Mouse (Mus musculus) embryo, embryonic 10 days (tissue): ENCODE data around the gene Ugt1a7c.
"Not testable (repeated sequence)": the region's sequence is repeated elsewhere in the genome, so short reads cannot be mapped to it uniquely, and the experiment has no call there.

Source experiments
- DNase-seq: peaks from one replicate; pipeline ENCODE4 v3.0.0-alpha.2; 2015; ENCODE audit warnings: low spot score

Ugt1a7c gene

GRCm38 (mm10) chr1:88094941-88095492 lies at the start of gene Ugt1a7c:
Gene Ugt1a7c, plus strand, starts transcription at chr1:88095062.
- DNase-seq = peak; percentile 32

GRCm38 (mm10) chr1:88047408-88047807 lies 47.5 kb upstream of the Ugt1a7c start:
- DNase-seq = not testable (repeated sequence)

- DNase-seq = no peak
Observed at GRCm38 (mm10) chr1:88055088-88055487, 39.8 kb upstream of the Ugt1a7c start, which contains the start of gene Ugt1a10. Gene Ugt1a10, plus strand, starts transcription at chr1:88055388.

GRCm38 (mm10) chr1:88066472-88067102 lies 28.3 kb upstream of the Ugt1a7c start:
- not testable (repeated sequence) for DNase-seq

- DNase-seq = no peak
Observed at GRCm38 (mm10) chr1:88070495-88070894, 24.4 kb upstream of the Ugt1a7c start, which contains the start of gene Ugt1a9. Gene Ugt1a9, plus strand, starts transcription at chr1:88070800.

GRCm38 (mm10) chr1:88070902-88071301 lies 24.0 kb upstream of the Ugt1a7c start:
- no peak for DNase-seq

- DNase-seq = no peak
Observed at GRCm38 (mm10) chr1:88074471-88074870, 20.4 kb upstream of the Ugt1a7c start.

- DNase-seq = no peak
Observed at GRCm38 (mm10) chr1:88077128-88077527, 17.7 kb upstream of the Ugt1a7c start.

GRCm38 (mm10) chr1:88081670-88082069 lies 13.2 kb upstream of the Ugt1a7c start:
- no peak for DNase-seq

GRCm38 (mm10) chr1:88086125-88086524 lies 8.7 kb upstream of the Ugt1a7c start:
- no peak for DNase-seq

- no peak for DNase-seq
Observed at GRCm38 (mm10) chr1:88087513-88087912, 7.3 kb upstream of the Ugt1a7c start, which contains the start of gene Ugt1a8. Gene Ugt1a8, plus strand, starts transcription at chr1:88087813.

- no peak for DNase-seq
Observed at GRCm38 (mm10) chr1:88092341-88092740, 2.5 kb upstream of the Ugt1a7c start.

GRCm38 (mm10) chr1:88094270-88094676 lies 589 bp upstream of the Ugt1a7c start:
- peak; percentile 31 for DNase-seq

GRCm38 (mm10) chr1:88098546-88098945 lies 3.7 kb downstream of the Ugt1a7c start:
- not testable (repeated sequence) for DNase-seq

- not testable (repeated sequence) for DNase-seq
Observed at GRCm38 (mm10) chr1:88099691-88100090, 4.8 kb downstream of the Ugt1a7c start.

- not testable (repeated sequence) for DNase-seq
Observed at GRCm38 (mm10) chr1:88103019-88103418, 8.2 kb downstream of the Ugt1a7c start, which contains the start of gene Ugt1a6b. Gene Ugt1a6b, plus strand, starts transcription at chr1:88103252.

- DNase-seq = not testable (repeated sequence)
Observed at GRCm38 (mm10) chr1:88103697-88104468, 9.0 kb downstream of the Ugt1a7c start.

GRCm38 (mm10) chr1:88104667-88105430 lies 10.0 kb downstream of the Ugt1a7c start:
- no peak for DNase-seq

- DNase-seq = no peak
Observed at GRCm38 (mm10) chr1:88105656-88106055, 10.8 kb downstream of the Ugt1a7c start.

GRCm38 (mm10) chr1:88109027-88109557 lies 14.2 kb downstream of the Ugt1a7c start:
- DNase-seq = not testable (repeated sequence)

GRCm38 (mm10) chr1:88109604-88110003 lies 14.7 kb downstream of the Ugt1a7c start:
- not testable (repeated sequence) for DNase-seq

GRCm38 (mm10) chr1:88112769-88113168 lies 17.9 kb downstream of the Ugt1a7c start:
- DNase-seq = not testable (repeated sequence)
